ENCODE assay signal across 15 mouse cellular contexts in genomic region chr14:103434218-103434617, GRCm38 (mm10).
DNase-seq lines count a peak whose midpoint lies in the region; TF ChIP-seq lines count a peak whose summit lies in the region.
"Had no signal": no experiment of that assay in that cellular context is flagged by ENCODE, and none has a peak within 500 bp of the region (broad histone marks: within the 10 kb centered on the region; RNA-seq: fewer than 3 reads in every experiment).

No protein-coding gene starts in this region.

- H3K27ac ChIP-seq in cerebellum, adult 2 months (ENCODE audit: insufficient read depth, low read length): no peak overlapping the region
- H3K27ac ChIP-seq in kidney, adult 2 months (ENCODE audit: insufficient read depth, low read depth, low read length): no peak overlapping the region
- H3K27ac ChIP-seq: forebrain, embryonic 10.5 days; heart, embryonic 15.5 days; hindbrain, embryonic 15.5 days; liver, embryonic 12.5 days; lung, embryonic 15.5 days had no signal

- no peaks in the 10 kb centered on the region for H3K36me3 ChIP-seq in kidney, adult 2 months (ENCODE audit: control insufficient read depth, insufficient read depth, low read length)
- H3K36me3 ChIP-seq: forebrain, embryonic 10.5 days; heart, embryonic 15.5 days; hindbrain, embryonic 15.5 days; liver, embryonic 12.5 days; lung, embryonic 15.5 days had no signal

- TF ChIP-seq CTCF in cerebellum, adult 2 months (IDR thresholded peaks at IDR 0.05; ENCODE audit: borderline replicate concordance, insufficient read depth, low read depth, low read length): no peak
- TF ChIP-seq CTCF in kidney, adult 2 months (conservative IDR thresholded peaks at IDR 0.05; ENCODE audit: insufficient read depth, insufficient read length, low read depth, low read length): no peak

- TF ChIP-seq POLR2A in cerebellum, adult 2 months (IDR thresholded peaks at IDR 0.05; ENCODE audit: borderline replicate concordance, insufficient read depth, low read length): no peak
- TF ChIP-seq POLR2A in kidney, adult 2 months (IDR thresholded peaks at IDR 0.05; ENCODE audit: low read depth, low read length): no peak

- no peaks in the 10 kb centered on the region for H3K27me3 ChIP-seq in cerebellum, adult 2 months (ENCODE audit: control insufficient read depth, insufficient read depth, low read length)
- no peaks in the 10 kb centered on the region for H3K27me3 ChIP-seq in kidney, adult 2 months (replicated peaks; ENCODE audit: control insufficient read depth, insufficient read depth, low read length)
- H3K27me3 ChIP-seq: heart, embryonic 15.5 days; hindbrain, embryonic 15.5 days; liver, embryonic 12.5 days; lung, embryonic 15.5 days had no signal

- peak; percentile 49 to 55 for DNase-seq in cerebellum, postnatal 14 days
- DNase-seq in cerebellum, adult 2 months: no peak
- peak; percentile 17 for DNase-seq in kidney, adult 2 months
- no peak for DNase-seq in kidney, postnatal 4 days
- DNase-seq in adrenal gland, postnatal 14 days: peak; percentile 58
- DNase-seq in gastrocnemius, postnatal 25 days: peak; percentile 47
- DNase-seq in testis, postnatal 14 days (ENCODE audit: low spot score): no peak
- DNase-seq: midbrain, embryonic 14.5 days; right cerebral cortex, adult 18-20 months; thymus, postnatal 25 days had no signal

- H3K4me3 ChIP-seq in cerebellum, adult 2 months (replicated peaks; ENCODE audit: insufficient read depth, low read depth, low read length): no peak overlapping the region
- no peak overlapping the region for H3K4me3 ChIP-seq in kidney, adult 2 months (ENCODE audit: insufficient read depth, low read depth, low read length)
- H3K4me3 ChIP-seq: forebrain, embryonic 10.5 days; heart, embryonic 15.5 days; hindbrain, embryonic 15.5 days; liver, embryonic 12.5 days; lung, embryonic 15.5 days had no signal

- H3K4me1 ChIP-seq in cerebellum, adult 2 months (ENCODE audit: control insufficient read depth, insufficient read depth, low read length): no peaks in the 10 kb centered on the region
- H3K4me1 ChIP-seq in kidney, adult 2 months (ENCODE audit: control insufficient read depth, insufficient read depth, low read length): no peaks in the 10 kb centered on the region
- H3K4me1 ChIP-seq: forebrain, embryonic 10.5 days; heart, embryonic 15.5 days; hindbrain, embryonic 15.5 days; liver, embryonic 12.5 days; lung, embryonic 15.5 days had no signal

- 75% methylated on average over 4 of the region's 4 CpGs for WGBS in cerebellum, adult 2 months
- WGBS in kidney, adult 2 months: 46% methylated on average over 4 of the region's 4 CpGs

Comparison
In these comparisons a context has a peak if more than half of its experiments do, and no peak if none do; other contexts are left out.
1. DNase-seq: peak in cerebellum, postnatal 14 days (2 of 2), kidney, adult 2 months (single experiment), adrenal gland, postnatal 14 days (single experiment) and gastrocnemius, postnatal 25 days (single experiment); none in cerebellum, adult 2 months (0 of 2), kidney, postnatal 4 days (0 of 2) and testis, postnatal 14 days (single experiment).